Mouse (Mus musculus) naive thymus-derived CD4-positive, alpha-beta T cell, adult 2 months (primary cell): ENCODE measurements around the gene Rbp3.

Source experiments
- DNase-seq: peaks from one replicate; pipeline ENCODE4 v3.0.0-alpha.2; 2011; ENCODE audit warnings: low read depth

The Rbp3 gene

DNA sequence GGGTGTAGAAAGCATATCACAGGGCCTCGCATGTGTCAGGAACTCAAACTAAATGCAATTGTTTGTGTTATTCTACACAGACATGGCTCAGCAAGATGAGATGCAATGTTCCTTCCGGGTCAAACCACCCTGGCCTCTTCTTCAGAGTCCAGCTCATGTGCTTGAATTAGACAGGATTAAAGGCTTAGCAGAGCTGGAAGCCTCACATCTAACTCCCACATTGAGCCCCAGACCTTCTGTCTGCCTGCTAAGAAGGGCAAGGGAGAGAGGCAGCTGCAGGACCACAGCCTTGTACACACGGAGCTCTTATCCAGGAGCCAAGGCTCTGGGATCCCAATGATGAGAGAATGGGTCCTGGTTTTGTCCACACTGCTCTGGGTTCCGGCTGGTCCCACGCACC, at the start of gene Rbp3:
Gene Rbp3, plus strand, starts transcription at position 243 of the 400 bp plus-strand sequence.
- DNase-seq, result no peak

- no peak for DNase-seq
These were observed 49.0 kb upstream of the Rbp3 start for GRCm38 (mm10) chr14:33904851-33905250.

DNA sequence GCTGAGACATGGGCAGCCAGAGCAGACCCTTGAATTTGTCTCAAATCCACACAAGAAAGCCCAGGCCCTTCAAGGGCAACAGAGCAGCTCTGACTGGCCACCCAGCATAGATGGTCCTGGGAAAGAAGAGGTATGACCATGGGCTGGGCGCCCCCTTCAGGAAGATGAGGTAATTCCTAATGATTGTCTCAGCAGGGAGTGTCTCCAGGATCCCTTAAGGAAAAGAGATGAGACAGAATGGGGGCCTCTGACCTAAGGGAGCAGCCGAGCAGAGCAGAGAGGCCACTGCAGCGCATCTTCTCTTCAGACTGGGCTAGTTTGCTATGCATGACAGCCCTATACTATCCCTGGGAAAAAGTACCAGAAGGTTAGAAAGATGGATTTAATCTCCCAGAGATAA, 40.1 kb upstream of the Rbp3 start:
- DNase-seq, result no peak

DNA sequence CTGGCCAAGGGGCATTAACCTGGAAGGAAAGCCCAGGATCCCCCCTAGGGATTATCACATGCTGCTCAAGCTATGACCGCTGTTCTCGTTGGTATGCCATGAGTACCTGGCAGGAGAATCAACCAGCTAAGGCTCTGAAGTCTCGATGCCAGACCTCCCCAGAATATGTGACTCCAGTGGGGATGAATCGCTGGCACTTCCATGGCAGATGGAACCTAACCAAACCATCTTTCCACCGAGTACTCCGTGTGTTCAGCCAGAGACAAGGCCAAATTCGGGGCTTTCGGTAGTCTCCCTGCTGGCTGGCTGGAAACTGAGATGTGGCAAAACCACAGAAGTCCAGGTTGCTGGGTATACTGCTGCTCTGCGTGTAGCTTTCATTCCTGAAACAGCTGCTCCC, 39.6 kb upstream of the Rbp3 start:
- no peak for DNase-seq

DNA sequence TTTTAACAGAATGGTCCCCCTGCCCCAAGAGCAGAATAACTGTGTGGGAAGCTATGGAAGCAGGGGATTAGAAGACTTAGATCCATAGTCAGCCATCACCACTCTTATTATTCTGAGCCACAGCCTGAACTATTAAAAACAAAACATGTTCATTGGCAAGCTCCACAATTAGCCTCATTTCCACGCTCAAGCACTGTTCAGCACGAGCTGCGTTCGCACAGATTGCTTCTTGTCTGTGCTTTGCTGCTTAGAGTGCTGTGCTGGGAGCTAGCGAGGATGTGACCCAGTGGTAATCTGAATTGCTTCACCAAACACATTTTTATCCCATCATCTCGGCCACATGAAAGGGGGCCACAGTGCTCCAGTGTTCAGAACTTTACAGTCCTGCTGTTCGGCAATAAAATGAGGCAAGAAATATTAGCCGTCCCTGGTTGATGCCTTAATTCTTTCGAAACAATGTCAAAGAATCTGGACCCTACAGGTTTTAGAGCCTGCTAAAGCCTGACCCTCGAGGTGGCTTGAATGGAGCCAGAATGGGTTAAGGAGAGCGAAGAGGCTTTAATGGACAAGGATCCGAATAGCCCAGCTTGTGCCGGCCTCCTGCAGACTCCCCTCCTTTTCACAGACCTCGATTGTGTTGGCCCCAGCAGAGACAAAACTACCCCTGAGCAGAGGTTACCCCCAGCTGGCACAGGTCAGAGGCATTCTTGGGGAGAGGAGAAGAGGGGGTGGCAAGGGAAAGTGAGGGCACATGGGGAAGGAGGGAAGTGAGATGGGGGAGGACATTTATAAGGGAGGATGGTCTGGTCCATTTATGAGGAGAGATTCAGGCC, 32.9 kb upstream of the Rbp3 start:
- no peak for DNase-seq

DNA sequence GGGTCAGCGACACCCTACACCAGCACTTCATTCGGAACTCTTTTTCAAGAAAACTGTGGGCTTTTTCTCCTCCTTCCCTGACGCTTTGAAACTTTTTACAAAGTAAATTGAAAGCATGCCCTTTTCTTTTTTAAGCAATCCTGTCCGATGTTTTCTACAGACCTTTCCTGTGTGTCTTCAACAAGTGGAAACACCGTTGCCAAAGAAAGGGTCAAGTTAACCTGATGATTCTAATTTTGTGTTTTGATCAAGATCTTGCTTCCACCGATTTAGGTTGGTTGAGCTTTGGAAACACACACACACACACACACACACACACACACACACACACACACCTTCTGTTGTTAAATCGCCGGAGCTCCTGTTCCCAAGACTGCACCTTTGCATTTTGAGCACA, 31.0 kb upstream of the Rbp3 start:
- no peak for DNase-seq

DNA sequence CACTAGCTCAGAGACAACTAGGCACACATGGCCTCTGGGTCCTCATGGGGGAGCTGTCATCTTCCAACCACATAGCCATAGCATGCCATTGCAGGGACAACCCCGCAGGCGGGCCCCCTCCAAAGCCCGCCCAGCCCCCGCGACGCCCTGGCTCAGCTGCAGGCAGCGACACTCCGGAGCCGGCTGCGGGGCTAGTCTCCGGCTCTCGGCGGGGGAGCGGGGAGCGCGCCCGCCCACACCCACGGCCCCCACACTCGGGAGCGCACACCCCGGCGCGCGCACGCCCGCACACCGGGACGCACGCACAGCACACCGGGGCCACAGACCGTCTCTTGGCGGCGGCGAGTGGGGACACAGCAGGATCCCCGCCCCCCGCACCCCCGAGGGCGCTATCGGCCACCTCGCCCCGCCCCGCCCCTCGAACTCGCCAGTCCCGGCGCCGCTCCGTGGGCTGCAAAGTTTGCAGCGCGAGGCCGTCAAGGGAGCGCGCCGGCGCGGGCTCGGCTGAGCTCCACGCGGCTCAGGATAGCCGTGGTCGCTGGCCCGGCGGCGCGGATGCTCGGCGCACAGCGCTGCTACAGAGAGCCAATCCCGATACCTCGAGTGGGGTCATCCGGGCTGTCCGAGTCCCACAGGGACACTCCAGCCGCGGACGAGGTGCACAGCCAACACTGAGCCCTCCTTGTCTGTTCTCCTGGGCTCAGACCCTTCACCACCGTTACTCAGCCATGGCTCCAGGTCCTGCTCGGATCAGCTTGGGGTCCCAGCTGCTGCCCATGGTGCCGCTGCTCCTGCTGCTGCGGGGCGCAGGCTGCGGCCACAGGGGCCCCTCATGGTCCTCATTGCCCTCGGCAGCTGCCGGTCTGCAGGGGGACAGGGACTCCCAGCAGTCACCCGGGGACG, 30.4 kb upstream of the Rbp3 start, which contains the start of gene Gdf10:
Gene Gdf10, plus strand, starts transcription at position 420 of the 903 bp plus-strand sequence.
- no peak for DNase-seq

DNA sequence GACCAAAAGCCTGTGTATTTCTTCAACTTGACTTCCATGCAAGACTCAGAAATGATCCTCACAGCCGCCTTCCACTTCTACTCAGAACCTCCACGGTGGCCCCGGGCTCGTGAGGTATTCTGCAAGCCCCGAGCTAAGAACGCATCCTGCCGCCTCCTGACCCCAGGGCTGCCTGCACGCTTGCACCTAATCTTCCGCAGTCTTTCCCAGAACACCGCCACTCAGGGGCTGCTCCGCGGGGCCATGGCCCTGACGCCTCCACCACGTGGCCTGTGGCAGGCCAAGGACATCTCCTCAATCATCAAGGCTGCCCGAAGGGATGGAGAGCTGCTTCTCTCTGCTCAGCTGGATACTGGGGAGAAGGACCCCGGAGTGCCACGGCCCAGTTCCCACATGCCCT, 21.9 kb upstream of the Rbp3 start:
- DNase-seq, result no peak

GRCm38 (mm10) chr14:33932935-33933703, 20.7 kb upstream of the Rbp3 start:
- DNase-seq, result no peak

DNA sequence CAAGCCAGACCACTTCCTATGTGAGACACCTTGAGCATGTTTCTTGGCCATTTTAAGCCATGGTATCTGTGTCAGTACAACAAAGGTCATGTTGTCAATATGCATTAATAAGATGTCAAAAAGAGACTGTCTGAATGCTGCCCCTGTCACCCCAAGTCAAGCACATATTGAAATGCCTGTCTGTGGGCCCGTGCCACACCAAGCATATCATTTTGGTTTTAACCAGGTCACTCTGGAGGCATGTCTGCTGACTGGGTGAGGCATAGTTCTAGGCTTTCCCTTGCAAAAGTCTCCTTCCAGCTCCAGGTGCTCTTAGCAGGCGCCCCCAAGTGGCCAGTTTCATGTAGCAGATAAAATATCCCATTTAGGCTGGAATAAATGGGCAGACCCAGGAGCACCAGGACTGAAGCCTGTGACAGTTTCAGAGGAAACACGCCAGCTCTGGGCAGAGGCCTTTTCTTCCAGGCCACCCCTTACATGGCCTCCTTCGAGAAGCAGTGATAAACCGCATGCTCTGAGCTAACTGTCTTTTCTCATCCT, 20.0 kb upstream of the Rbp3 start:
- no peak for DNase-seq

- DNase-seq, result no peak
These were observed 14.7 kb upstream of the Rbp3 start for GRCm38 (mm10) chr14:33939117-33939516.

GRCm38 (mm10) chr14:33940739-33941138, 13.1 kb upstream of the Rbp3 start, which contains the start of gene Gdf2:
TSS of gene Gdf2 (plus strand) at chr14:33941039.
- no peak for DNase-seq

DNA sequence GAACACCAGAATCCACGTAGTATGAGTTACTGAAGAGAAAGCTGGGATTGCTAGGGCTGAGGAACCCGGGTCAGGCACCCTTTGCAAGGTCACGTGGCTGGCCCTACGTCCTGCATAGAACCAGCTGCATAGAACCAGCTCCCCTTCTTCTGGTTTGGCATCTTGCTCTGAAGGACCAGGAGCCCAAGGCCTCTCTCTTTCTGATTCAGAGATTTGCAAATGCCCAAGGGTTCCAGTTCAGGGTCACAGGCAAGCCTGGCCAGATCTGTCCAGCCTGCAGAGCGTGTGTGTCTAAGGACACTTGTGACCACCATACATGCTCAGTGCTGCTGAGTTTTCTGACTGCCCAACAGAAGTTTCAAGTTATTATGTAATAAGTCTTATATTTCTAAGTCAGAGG, 11.6 kb upstream of the Rbp3 start:
- no peak for DNase-seq

DNA sequence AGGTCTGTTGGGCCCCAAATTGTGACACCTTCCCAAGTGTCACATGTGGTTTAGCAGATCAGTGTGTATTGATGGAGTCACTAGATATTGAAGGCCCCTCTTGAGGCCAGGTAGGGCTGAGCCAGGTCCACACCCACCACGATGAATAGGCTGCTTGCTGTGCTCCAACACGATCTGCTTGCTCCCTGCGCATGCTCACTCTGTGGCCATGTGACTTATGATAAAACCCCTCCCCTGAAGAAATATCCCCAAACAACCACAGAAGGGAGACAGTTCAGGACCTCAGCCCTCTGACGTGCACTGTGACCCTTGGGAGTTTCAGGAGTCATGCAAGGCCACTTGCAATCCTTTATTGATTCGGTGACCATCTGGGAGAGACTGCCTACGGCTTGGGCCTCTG, 7.7 kb upstream of the Rbp3 start:
- no peak for DNase-seq

GRCm38 (mm10) chr14:33952233-33952981, 1.4 kb upstream of the Rbp3 start:
- DNase-seq, result no peak

- no peak for DNase-seq
These were observed 2.3 kb downstream of the Rbp3 start for GRCm38 (mm10) chr14:33956055-33956454.

DNA sequence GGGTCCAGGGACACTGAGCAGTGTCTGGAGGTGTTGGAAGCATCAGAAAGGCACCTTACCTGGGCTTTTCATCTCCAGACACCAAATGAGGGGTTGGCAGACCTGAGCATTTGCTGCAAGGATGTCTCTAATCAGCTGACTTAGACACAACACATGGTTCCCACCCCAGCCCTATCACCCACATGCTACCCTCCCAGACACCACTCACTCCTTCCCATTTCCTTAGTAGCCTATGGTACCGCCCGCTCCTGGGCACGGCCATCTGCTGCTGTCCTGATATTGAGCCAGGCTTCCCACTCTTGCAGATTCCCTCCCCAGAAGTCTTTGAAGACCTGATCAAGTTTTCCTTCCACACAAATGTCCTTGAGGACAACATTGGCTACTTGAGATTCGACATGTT, 4.4 kb downstream of the Rbp3 start:
- DNase-seq, result no peak

- no peak for DNase-seq
These were observed 5.0 kb downstream of the Rbp3 start for GRCm38 (mm10) chr14:33958841-33959240.

GRCm38 (mm10) chr14:33959341-33959740, 5.5 kb downstream of the Rbp3 start:
- DNase-seq, result no peak

DNA sequence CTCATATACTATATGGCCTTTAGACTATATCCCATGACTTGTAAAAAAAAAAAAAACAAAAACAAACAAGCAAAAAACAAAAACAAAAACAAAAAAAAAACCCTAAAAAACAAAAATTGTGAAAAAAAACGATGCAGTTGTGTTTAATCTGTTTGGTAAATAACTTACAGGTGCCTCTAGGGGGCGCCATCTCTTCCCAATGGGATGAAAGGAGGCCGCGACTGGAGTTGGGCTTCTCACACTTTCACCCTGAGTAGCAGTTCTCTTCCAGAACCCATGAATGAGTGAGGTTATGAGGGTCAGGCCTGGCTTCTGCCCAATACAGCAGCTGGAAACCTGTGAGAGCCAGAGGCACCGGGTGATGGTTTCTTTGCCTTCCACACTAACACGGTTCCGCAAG, 11.9 kb downstream of the Rbp3 start:
- DNase-seq, result no peak

GRCm38 (mm10) chr14:33972679-33973078, 18.9 kb downstream of the Rbp3 start:
- no peak for DNase-seq
